Mouse (Mus musculus): ENCODE results near the gene Rplp2. TPM values are rescaled to one million over a fixed set of nuclear protein-coding genes. Genes with fewer than 3 reads are reported as not detected.
"Not testable (repeated sequence)": the region's sequence is repeated elsewhere in the genome, so short reads cannot be mapped to it uniquely, and the experiment has no call there.

Gene Rplp2
- polyA plus RNA-seq, 1 experiment from 2014 or later: 704 TPM

- Histone ChIP-seq H3K36me3 (ENCODE audit: control insufficient read depth, insufficient read depth) (peaks cover 10% of the 10 kb centered on the region), H3K4me3 (ENCODE audit: low read length) (no peak overlapping the region), H3K27ac (ENCODE audit: low read length) (no peak overlapping the region), H3K27me3 (ENCODE audit: control insufficient read depth, insufficient read depth, low read length) (no peaks in the 10 kb centered on the region), H3K4me1 (ENCODE audit: control insufficient read depth, insufficient read depth, low read length) (peaks cover 31% of the 10 kb centered on the region), H3K4me2 (ENCODE audit: low read depth, low read length) (no peak overlapping the region), H3K9me3 (replicated peaks; ENCODE audit: control insufficient read depth, low read length) (no peaks in the 10 kb centered on the region), H3K9ac (ENCODE audit: low read length) (no peak overlapping the region)
- 21% methylated on average over 6 of the region's 6 CpGs for whole genome bisulfite sequencing
- ATAC-seq (replicated peaks; ENCODE audit: extremely low read depth, insufficient read depth, low FRiP score): no peak
These were observed 6.6 kb upstream of the Rplp2 start for GRCm38 (mm10) chr7:141440613-141441012.

- 93% methylated on average over 9 of the region's 9 CpGs for WGBS
- H3K9me3 ChIP-seq (replicated peaks; ENCODE audit: control insufficient read depth, low read length): no peaks in the 10 kb centered on the region
- no peak for ATAC-seq (replicated peaks; ENCODE audit: extremely low read depth, insufficient read depth, low FRiP score)
- no peak overlapping the region for H3K27ac ChIP-seq (ENCODE audit: low read length)
- H3K4me2 ChIP-seq (ENCODE audit: low read depth, low read length): no peak overlapping the region
- peaks cover 28% of the 10 kb centered on the region for H3K4me1 ChIP-seq (ENCODE audit: control insufficient read depth, insufficient read depth, low read length)
- H3K36me3 ChIP-seq (ENCODE audit: control insufficient read depth, insufficient read depth): peaks cover 10% of the 10 kb centered on the region
- H3K27me3 ChIP-seq (ENCODE audit: control insufficient read depth, insufficient read depth, low read length): no peaks in the 10 kb centered on the region
- no peak overlapping the region for H3K9ac ChIP-seq (ENCODE audit: low read length)
- H3K4me3 ChIP-seq (ENCODE audit: low read length): no peak overlapping the region
These were observed 5.7 kb upstream of the Rplp2 start for GRCm38 (mm10) chr7:141441460-141441859.

GRCm38 (mm10) chr7:141442199-141442598 lies 5.0 kb upstream of the Rplp2 start:
- Histone ChIP-seq H3K27ac (ENCODE audit: low read length) (no peak overlapping the region), H3K4me2 (ENCODE audit: low read depth, low read length) (no peak overlapping the region), H3K36me3 (ENCODE audit: control insufficient read depth, insufficient read depth) (peaks cover 10% of the 10 kb centered on the region), H3K9me3 (replicated peaks; ENCODE audit: control insufficient read depth, low read length) (no peaks in the 10 kb centered on the region), H3K4me3 (ENCODE audit: low read length) (no peak overlapping the region; the same call in 1 of the 2 replicates), H3K4me1 (ENCODE audit: control insufficient read depth, insufficient read depth, low read length) (peaks cover 24% of the 10 kb centered on the region), H3K9ac (ENCODE audit: low read length) (peak overlapping the region; percentile 76), H3K27me3 (ENCODE audit: control insufficient read depth, insufficient read depth, low read length) (no peaks in the 10 kb centered on the region)
- no peak for ATAC-seq (replicated peaks; ENCODE audit: extremely low read depth, insufficient read depth, low FRiP score)
- 89% methylated on average over 13 of the region's 13 CpGs for WGBS

GRCm38 (mm10) chr7:141443081-141443821 lies 3.9 kb upstream of the Rplp2 start:
- ATAC-seq (replicated peaks; ENCODE audit: extremely low read depth, insufficient read depth, low FRiP score): no peak
- 15% methylated on average over 12 of the region's 12 CpGs for WGBS

DNA sequence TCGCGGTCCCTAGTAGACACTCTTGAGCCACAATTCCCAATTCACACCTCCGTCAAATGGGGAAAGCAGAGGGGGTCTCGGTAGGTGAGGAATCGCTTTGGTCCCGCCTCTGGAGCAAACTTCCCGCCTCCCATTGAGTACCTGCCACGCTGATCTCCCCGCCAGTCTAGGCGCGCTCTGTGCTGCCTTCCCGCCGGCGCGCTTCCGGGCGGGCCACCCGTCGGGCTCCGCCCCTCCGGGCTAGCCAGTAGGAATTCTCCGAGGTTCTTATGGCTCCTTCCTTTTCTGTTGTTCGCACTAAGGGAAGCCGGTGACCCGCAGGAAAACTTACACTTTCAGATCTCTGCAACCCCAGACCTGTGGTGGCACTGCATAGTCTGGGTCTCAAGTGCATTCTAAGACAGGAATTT lies 3.3 kb upstream of the Rplp2 start, which contains the start of gene Pidd1:
Gene Pidd1 (minus strand): TSS at position 198 of the 410 bp plus-strand sequence.
- H3K4me2 ChIP-seq (ENCODE audit: low read depth, low read length): peak within 1 kb of the TSS; percentile 96
- peak; percentile 52 for ATAC-seq (replicated peaks; ENCODE audit: extremely low read depth, insufficient read depth, low FRiP score)
- peak within 1 kb of the TSS; percentile 76 for H3K9ac ChIP-seq (ENCODE audit: low read length)
- peaks cover 31% of the 10 kb centered on the region for H3K4me1 ChIP-seq (ENCODE audit: control insufficient read depth, insufficient read depth, low read length)
- H3K36me3 ChIP-seq (ENCODE audit: control insufficient read depth, insufficient read depth): peaks cover 10% of the 10 kb centered on the region
- under 1% methylated on average over 25 of the region's 25 CpGs for WGBS
- no peaks in the 10 kb centered on the region for H3K9me3 ChIP-seq (replicated peaks; ENCODE audit: control insufficient read depth, low read length)
- peak within 1 kb of the TSS; percentile 76 for H3K27ac ChIP-seq (ENCODE audit: low read length)
- peak within 1 kb of the TSS; percentile 66 for H3K4me3 ChIP-seq (ENCODE audit: low read length)
- no peaks in the 10 kb centered on the region for H3K27me3 ChIP-seq (ENCODE audit: control insufficient read depth, insufficient read depth, low read length)

More at GRCm38 (mm10) chr7:141443081-141443821, 3.9 kb upstream of the Rplp2 start:
- Histone ChIP-seq H3K27me3 (ENCODE audit: control insufficient read depth, insufficient read depth, low read length) (no peaks in the 10 kb centered on the region), H3K9me3 (replicated peaks; ENCODE audit: control insufficient read depth, low read length) (no peaks in the 10 kb centered on the region), H3K36me3 (ENCODE audit: control insufficient read depth, insufficient read depth) (peaks cover 8% of the 10 kb centered on the region), H3K4me2 (ENCODE audit: low read depth, low read length) (peak overlapping the region; percentile 96), H3K4me3 (ENCODE audit: low read length) (peak overlapping the region; percentile 66), H3K27ac (ENCODE audit: low read length) (peak overlapping the region; percentile 24; the same call in 1 of the 2 replicates), H3K9ac (ENCODE audit: low read length) (peak overlapping the region; percentile 76), H3K4me1 (ENCODE audit: control insufficient read depth, insufficient read depth, low read length) (peaks cover 25% of the 10 kb centered on the region)

DNA sequence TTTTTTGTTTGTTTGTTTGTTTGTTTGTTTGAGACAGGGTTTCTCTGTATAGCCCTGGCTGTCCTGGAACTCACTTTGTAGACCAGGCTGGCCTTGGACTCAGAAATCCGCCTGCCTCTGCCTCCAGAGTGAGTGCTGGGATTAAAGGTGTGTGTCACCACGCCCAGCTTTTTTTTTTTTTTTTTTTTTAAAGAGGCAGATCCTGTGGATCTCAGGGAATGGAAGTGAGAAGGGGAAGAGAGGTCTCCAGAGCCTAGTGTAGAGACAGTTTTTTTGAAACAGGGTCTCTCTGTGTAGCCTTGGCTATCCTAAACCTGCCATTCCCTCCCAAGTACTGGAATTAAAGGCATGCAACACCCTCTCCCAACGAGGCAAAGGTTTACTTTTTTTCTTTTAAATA lies 796 bp upstream of the Rplp2 start:
- not testable (repeated sequence) for ATAC-seq (replicated peaks; ENCODE audit: extremely low read depth, insufficient read depth, low FRiP score); H3K9me3 ChIP-seq (replicated peaks; ENCODE audit: control insufficient read depth, low read length); H3K4me2 ChIP-seq (ENCODE audit: low read depth, low read length); H3K27me3 ChIP-seq (ENCODE audit: control insufficient read depth, insufficient read depth, low read length); H3K9ac ChIP-seq (ENCODE audit: low read length); H3K27ac ChIP-seq (ENCODE audit: low read length); H3K4me3 ChIP-seq (ENCODE audit: low read length)
- 79% methylated on average over 3 of the region's 3 CpGs for WGBS
- peaks cover 26% of the 10 kb centered on the region for H3K4me1 ChIP-seq (ENCODE audit: control insufficient read depth, insufficient read depth, low read length)
- H3K36me3 ChIP-seq (ENCODE audit: control insufficient read depth, insufficient read depth): peaks cover 17% of the 10 kb centered on the region

DNA sequence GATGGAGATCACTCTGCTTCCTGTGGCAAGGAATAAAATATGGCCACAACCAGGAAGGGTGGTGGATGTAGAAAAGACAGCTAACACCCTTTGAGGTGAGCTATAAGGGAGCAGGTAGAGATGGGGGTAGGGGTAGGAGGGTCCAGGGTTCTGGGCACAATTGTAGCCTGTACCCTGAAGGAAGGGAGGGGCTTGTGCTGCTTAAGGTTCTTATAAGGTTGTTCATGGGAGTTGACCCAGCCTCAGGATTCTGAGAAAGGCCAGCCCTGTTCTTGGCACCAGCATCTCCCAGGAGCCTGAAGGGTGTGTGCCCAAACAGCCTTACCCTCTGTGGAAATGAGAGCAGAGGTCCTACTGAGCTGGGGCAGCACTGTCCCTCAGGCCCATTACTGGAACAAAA lies 4.8 kb downstream of the Rplp2 start:
- Histone ChIP-seq H3K4me2 (ENCODE audit: low read depth, low read length) (no peak overlapping the region), H3K9me3 (replicated peaks; ENCODE audit: control insufficient read depth, low read length) (no peaks in the 10 kb centered on the region), H3K27me3 (ENCODE audit: control insufficient read depth, insufficient read depth, low read length) (no peaks in the 10 kb centered on the region), H3K4me3 (ENCODE audit: low read length) (no peak overlapping the region), H3K36me3 (ENCODE audit: control insufficient read depth, insufficient read depth) (peaks cover 18% of the 10 kb centered on the region), H3K4me1 (ENCODE audit: control insufficient read depth, insufficient read depth, low read length) (peaks cover 25% of the 10 kb centered on the region), H3K9ac (ENCODE audit: low read length) (no peak overlapping the region), H3K27ac (ENCODE audit: low read length) (no peak overlapping the region)
- ATAC-seq (replicated peaks; ENCODE audit: extremely low read depth, insufficient read depth, low FRiP score): no peak

DNA sequence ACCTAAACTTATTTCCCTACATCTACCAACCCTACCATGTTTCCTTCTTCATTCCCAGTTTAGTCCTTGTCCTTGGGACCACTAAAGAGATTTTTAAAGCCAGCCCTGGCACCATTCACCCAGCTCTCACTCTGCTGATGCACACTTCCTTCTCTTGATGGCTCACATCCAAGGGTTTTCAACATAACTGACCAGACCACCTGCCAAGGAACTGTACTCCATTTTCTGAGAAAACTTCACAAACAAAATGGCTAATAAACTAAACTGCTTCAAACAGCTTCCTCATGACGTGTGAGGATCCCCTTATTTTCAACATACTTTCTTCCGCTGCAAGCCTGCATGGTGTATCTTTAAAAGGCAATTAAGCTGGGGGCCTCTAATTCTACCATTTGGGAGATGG lies 6.5 kb downstream of the Rplp2 start:
- peaks cover 24% of the 10 kb centered on the region for H3K36me3 ChIP-seq (ENCODE audit: control insufficient read depth, insufficient read depth)
- H3K27me3 ChIP-seq (ENCODE audit: control insufficient read depth, insufficient read depth, low read length): no peaks in the 10 kb centered on the region
- no peaks in the 10 kb centered on the region for H3K9me3 ChIP-seq (replicated peaks; ENCODE audit: control insufficient read depth, low read length)
- H3K9ac ChIP-seq (ENCODE audit: low read length): no peak overlapping the region
- WGBS: 66% methylated on average over 2 of the region's 2 CpGs
- peaks cover 21% of the 10 kb centered on the region for H3K4me1 ChIP-seq (ENCODE audit: control insufficient read depth, insufficient read depth, low read length)
- no peak for ATAC-seq (replicated peaks; ENCODE audit: extremely low read depth, insufficient read depth, low FRiP score)
- H3K4me2 ChIP-seq (ENCODE audit: low read depth, low read length): no peak overlapping the region
- H3K4me3 ChIP-seq (ENCODE audit: low read length): no peak overlapping the region
- H3K27ac ChIP-seq (ENCODE audit: low read length): no peak overlapping the region

DNA sequence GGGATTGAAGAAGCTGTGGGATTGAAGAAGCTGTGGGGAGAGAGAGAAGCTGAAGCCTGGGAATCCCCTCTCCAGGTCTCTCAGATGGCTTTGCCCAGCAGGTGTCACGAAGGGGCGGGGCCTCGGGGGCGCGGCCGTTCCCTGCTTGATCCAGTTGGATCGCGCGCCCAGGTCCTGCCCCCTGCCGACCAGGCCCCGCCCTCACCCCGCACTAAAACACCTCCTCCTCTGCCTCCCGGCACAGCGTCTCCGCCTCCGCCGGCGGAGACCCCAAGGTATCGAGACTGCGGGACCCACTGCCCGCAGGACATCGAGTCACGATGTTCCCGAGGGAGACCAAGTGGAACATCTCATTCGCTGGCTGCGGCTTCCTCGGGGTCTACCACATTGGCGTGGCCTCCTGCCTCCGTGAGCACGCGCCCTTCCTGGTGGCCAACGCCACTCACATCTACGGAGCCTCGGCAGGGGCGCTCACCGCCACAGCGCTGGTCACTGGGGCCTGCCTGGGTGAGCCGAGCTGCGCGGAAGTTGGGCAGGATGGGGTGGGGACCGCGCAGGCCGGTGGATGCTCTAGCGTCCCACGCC lies 7.9 kb downstream of the Rplp2 start, which contains the start of gene Pnpla2:
Gene Pnpla2 (plus strand): TSS at position 232 of the 585 bp plus-strand sequence.
- Histone ChIP-seq H3K27ac (ENCODE audit: low read length) (peak within 1 kb of the TSS; percentile 93), H3K4me1 (ENCODE audit: control insufficient read depth, insufficient read depth, low read length) (peaks cover 17% of the 10 kb centered on the region), H3K4me3 (ENCODE audit: low read length) (peak within 1 kb of the TSS; percentile 69), H3K9ac (ENCODE audit: low read length) (peak within 1 kb of the TSS; percentile 88), H3K36me3 (ENCODE audit: control insufficient read depth, insufficient read depth) (peaks cover 33% of the 10 kb centered on the region), H3K4me2 (ENCODE audit: low read depth, low read length) (peak within 1 kb of the TSS; percentile 95), H3K27me3 (ENCODE audit: control insufficient read depth, insufficient read depth, low read length) (no peaks in the 10 kb centered on the region), H3K9me3 (replicated peaks; ENCODE audit: control insufficient read depth, low read length) (no peaks in the 10 kb centered on the region)
- 0% methylated on average over 45 of the region's 45 CpGs for WGBS
- peak; percentile 87 for ATAC-seq (replicated peaks; ENCODE audit: extremely low read depth, insufficient read depth, low FRiP score)

All from heart, embryonic 16.5 days (tissue).